Mouse (Mus musculus) heart, embryonic 15.5 days (tissue): ENCODE measurements around the gene Zfp719. TPM values are rescaled to one million over a fixed set of nuclear protein-coding genes. Genes with fewer than 3 reads are reported as not detected.

Experiments
- ATAC-seq: fragments of 200-750 bp; cut with Nextera tagmentation; replicated peaks from 2 replicates; pipeline ENCODE4 v1.8.0; 2017; ENCODE audit warnings: low read depth, moderate TSS enrichment; ENCODE audit not compliant: insufficient number of reproducible peaks, insufficient read depth, low FRiP score
- H3K27ac ChIP-seq: fragments of 300-500 bp; sonication (generic); 2 replicates; pipeline ENCODE4 v1.5.1; 2015; ENCODE audit warnings: mild to moderate bottlenecking, inconsistent platforms
- H3K27me3 ChIP-seq: fragments of 300-500 bp; sonication (generic); 2 replicates; pipeline ENCODE4 v1.6.1; 2015; ENCODE audit warnings: inconsistent platforms
- H3K36me3 ChIP-seq: fragments of 300-500 bp; sonication (generic); 2 replicates; pipeline ENCODE4 v1.6.1; 2015; ENCODE audit warnings: mild to moderate bottlenecking, inconsistent platforms
- H3K4me1 ChIP-seq: fragments of 300-500 bp; sonication (generic); replicated peaks from 2 replicates; pipeline ENCODE4 v1.6.1; 2015; ENCODE audit warnings: inconsistent platforms
- H3K4me2 ChIP-seq: fragments of 300-500 bp; sonication (generic); 2 replicates; pipeline ENCODE4 v1.6.1; 2015; ENCODE audit warnings: inconsistent platforms, mild to moderate bottlenecking, moderate library complexity
- H3K4me3 ChIP-seq: fragments of 300-500 bp; sonication (generic); 2 replicates; pipeline ENCODE4 v1.5.1; 2015; ENCODE audit warnings: mild to moderate bottlenecking, inconsistent platforms
- H3K9ac ChIP-seq: fragments of 300-500 bp; sonication (generic); 2 replicates; pipeline ENCODE4 v1.6.1; 2015; ENCODE audit warnings: mild to moderate bottlenecking, inconsistent platforms
- H3K9me3 ChIP-seq: fragments of 300-500 bp; sonication (generic); replicated peaks from 2 replicates; pipeline ENCODE4 v1.6.1; 2016; ENCODE audit warnings: inconsistent platforms
- WGBS: fragments of 180-500 bp; shearing (Covaris S2); methylation state at CpG from one replicate; pipeline ENCODE4 v1.1.7; 2015; ENCODE audit warnings: mixed read lengths; 5-methylcytosine and 5-hydroxymethylcytosine counted together
- polyA plus RNA-seq: library from polyadenylated mRNA; unstranded; fragments of >200 nt; fragmentation: Nextera tagmentation; extraction: Ambion mirVana; gene quantifications from 2 replicates; pipeline ENCODE4 v1.2.1, GENCODE M21; 2015

The Zfp719 gene
- polyA plus RNA-seq, 1 experiment from 2014 or later: 6.0 TPM

DNA sequence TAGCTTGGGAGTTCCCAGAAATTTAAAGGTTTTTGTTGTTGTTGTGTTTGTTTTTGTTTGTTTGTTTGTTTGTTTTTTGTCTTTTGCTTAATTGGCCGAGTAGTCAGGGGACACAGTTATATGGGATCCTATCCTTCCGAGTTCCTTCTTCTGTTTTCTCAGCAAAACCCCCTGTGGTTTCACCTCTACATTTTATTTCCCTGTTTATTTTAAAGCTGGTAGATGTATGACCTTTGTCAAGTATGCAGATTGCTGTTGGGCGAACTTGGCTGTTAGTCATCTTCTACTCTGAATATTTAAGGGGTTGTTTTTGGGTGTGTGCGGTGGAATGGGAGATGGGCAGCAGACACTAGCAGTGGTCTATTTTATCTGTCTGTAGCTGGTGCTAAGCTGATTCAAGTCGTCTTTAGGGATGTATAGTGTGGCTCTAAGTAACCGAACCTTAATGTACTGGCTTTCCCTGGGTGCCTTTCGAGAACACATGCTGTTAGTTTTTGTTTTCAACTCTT is 29.0 kb downstream of the Zfp719 start:
- no peaks in the 10 kb centered on the region for H3K9me3 ChIP-seq
- no peak overlapping the region for H3K4me2 ChIP-seq
- no peak overlapping the region for H3K9ac ChIP-seq
- 65% methylated on average over 7 of the region's 7 CpGs for WGBS
- no peak overlapping the region for H3K4me3 ChIP-seq
- no peaks in the 10 kb centered on the region for H3K36me3 ChIP-seq
- no peaks in the 10 kb centered on the region for H3K27me3 ChIP-seq
- no peak for ATAC-seq
- H3K27ac ChIP-seq: no peak overlapping the region
- H3K4me1 ChIP-seq: peaks cover 7% of the 10 kb centered on the region

DNA sequence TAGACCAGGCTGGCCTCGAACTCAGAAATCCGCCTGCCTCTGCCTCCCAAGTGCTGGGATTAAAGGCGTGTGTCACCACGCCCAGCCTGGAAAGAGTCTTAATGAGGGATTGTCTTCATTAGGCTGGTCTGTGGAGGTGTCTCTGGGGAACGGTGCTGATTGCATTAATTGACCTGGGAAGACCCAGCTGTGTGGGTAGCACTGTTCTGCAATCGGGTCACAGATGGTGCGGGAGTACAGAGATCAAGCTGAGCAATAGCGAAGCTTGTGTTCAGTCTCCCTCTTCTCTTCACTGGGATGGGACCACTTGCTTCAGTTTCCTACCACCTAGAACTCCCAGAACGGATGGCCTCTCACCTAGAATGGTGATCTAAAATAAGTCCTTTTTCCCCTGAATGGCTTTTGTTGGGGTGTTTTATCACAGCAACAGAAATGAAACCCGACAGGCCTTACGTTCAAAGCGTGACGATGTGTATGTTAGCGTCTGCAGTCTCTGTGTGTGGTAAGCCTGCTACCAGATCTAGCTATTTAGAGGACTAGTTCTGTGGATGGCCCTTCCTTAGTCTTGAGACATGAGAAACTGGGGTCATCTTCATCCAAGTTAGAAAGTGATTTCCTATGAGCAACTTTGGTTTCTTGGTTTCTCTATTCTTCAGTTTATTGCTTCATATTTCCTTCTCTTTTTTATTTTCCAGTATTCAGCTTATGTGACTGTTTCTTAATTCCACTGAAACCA is 34.6 kb downstream of the Zfp719 start:
- ATAC-seq: no peak
- 84% methylated on average over 14 of the region's 14 CpGs for WGBS
- no peak overlapping the region for H3K4me3 ChIP-seq
- no peak overlapping the region for H3K4me2 ChIP-seq
- no peaks in the 10 kb centered on the region for H3K36me3 ChIP-seq
- H3K27me3 ChIP-seq: no peaks in the 10 kb centered on the region
- no peaks in the 10 kb centered on the region for H3K9me3 ChIP-seq
- H3K9ac ChIP-seq: no peak overlapping the region
- no peak overlapping the region for H3K27ac ChIP-seq
- no peaks in the 10 kb centered on the region for H3K4me1 ChIP-seq

DNA sequence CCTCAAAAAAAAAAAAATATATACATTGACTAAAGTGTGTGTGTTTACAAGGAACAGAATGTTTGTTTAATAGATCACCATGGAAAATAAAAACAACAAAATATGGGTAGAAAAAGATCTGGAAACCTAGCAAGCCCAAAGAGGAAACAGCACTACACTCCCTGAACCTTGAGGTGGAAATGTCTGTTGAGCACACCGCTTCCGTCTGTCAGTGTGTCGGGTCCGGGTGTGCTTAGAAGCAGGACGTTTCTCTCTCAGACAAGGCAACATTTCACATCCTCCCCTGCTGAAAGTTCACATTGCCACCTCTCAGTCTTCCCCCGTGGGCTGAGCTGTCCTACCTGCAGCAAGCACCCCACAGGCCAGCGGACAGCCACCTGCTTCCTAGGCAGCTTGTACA is 43.5 kb downstream of the Zfp719 start:
- Histone ChIP-seq H3K4me3 (no peak overlapping the region), H3K4me2 (no peak overlapping the region), H3K9ac (no peak overlapping the region), H3K36me3 (no peaks in the 10 kb centered on the region), H3K9me3 (no peaks in the 10 kb centered on the region), H3K4me1 (no peaks in the 10 kb centered on the region), H3K27ac (no peak overlapping the region), H3K27me3 (no peaks in the 10 kb centered on the region)
- 66% methylated on average over 7 of the region's 7 CpGs for WGBS
- ATAC-seq: no peak

DNA sequence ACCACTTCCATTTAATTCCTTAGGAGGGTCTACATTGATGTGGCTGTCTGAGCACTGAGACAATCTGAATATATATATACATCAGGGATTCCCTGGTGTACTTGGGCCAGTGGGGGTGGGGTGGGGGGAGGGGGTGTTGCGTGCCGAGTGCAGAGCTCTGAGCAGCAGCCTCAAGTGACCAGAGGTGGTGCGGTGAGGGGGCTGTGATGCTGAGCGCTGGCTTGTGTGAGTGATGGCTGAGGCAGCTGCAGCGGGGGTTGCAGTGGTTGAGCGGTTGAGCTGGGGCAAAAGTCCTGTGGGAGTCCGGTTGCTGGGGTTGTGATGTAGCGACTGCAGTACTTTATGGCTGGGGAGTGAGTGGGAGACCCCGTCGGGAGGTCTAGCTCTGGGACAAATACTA is 44.4 kb downstream of the Zfp719 start:
- Histone ChIP-seq H3K27ac (no peak overlapping the region), H3K4me1 (no peaks in the 10 kb centered on the region), H3K36me3 (no peaks in the 10 kb centered on the region), H3K4me3 (no peak overlapping the region), H3K9me3 (no peaks in the 10 kb centered on the region), H3K9ac (no peak overlapping the region), H3K27me3 (no peaks in the 10 kb centered on the region), H3K4me2 (no peak overlapping the region)
- WGBS: 17% methylated on average over 10 of the region's 10 CpGs
- ATAC-seq: no peak

DNA sequence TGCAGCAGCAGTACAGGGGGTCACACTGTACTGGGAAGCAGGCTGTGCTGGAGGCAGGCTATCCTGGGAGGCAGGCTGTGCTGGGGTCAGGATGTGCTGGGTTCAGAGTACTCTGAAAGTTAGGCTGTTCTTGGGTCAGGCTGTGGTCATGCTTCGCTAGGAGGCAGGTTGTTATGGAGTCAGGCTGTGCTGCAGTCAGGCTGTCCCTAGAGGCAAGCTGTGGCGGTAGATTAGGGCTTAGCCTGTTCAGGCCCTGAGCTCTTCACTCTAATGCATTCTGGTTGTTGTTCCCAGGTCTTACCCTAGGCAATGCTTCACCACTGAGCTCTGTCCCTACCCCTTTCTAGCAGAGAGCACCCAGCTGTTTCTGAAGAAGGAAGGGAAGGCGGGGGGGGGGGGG is 45.7 kb downstream of the Zfp719 start:
- no peak overlapping the region for H3K9ac ChIP-seq
- no peak overlapping the region for H3K4me2 ChIP-seq
- no peaks in the 10 kb centered on the region for H3K9me3 ChIP-seq
- H3K4me1 ChIP-seq: no peaks in the 10 kb centered on the region
- H3K36me3 ChIP-seq: no peaks in the 10 kb centered on the region
- no peak for ATAC-seq
- no peak overlapping the region for H3K4me3 ChIP-seq
- H3K27ac ChIP-seq: no peak overlapping the region
- whole genome bisulfite sequencing: 65% methylated on average over 3 of the region's 3 CpGs
- no peaks in the 10 kb centered on the region for H3K27me3 ChIP-seq

DNA sequence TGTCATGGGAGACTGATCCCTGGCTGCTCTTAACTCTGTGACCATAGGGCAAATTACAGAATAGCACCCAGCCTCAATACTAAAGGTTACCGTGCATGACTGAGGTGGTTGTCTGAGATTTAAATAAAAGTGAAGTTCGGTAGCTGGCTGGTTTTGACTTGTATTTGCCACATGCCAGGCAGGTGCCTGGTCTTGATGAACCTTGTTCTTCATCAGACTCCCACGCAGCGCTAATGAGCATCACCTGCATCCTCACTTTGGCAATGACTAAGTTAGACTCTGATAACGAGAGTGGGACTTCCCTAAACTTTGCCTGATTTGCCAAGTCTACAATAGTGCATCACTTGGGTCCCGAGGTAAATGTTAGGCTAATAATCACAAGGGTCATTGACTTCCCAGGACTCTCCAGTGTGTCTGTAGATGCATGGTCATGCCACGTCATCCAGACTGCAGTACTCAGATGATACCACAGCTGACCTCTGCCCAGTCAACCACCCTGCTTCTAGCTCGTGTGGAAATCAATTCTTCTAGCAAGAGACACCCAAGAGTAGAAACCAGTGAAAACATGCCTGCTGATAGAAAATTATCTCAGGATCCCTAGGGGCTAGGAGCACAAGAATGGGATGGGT is 46.5 kb downstream of the Zfp719 start:
- H3K4me2 ChIP-seq: no peak overlapping the region
- H3K9ac ChIP-seq: no peak overlapping the region
- ATAC-seq: no peak
- H3K4me1 ChIP-seq: no peaks in the 10 kb centered on the region
- no peaks in the 10 kb centered on the region for H3K27me3 ChIP-seq
- H3K9me3 ChIP-seq: no peaks in the 10 kb centered on the region
- no peaks in the 10 kb centered on the region for H3K36me3 ChIP-seq
- WGBS: 74% methylated on average over 8 of the region's 8 CpGs
- H3K27ac ChIP-seq: no peak overlapping the region
- no peak overlapping the region for H3K4me3 ChIP-seq

DNA sequence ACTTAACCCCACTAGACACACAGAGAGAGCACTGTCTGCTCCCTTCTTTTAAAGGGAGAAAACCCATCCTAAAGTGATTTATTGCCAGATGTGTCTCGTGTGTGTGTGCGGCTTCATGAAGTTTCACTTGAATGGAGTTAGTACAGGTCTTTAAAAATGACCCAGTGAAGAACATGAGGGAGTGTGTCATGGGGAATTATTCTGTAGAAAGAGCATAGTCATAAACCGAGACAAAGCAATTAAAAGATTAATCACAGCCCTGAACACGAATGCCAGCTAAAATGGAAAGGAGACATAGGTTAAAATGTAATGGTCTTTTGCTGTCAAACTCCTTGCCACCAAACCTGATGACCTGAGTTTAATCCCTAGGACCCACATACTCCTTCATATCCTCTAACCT is 54.5 kb downstream of the Zfp719 start:
- Histone ChIP-seq H3K4me1 (no peaks in the 10 kb centered on the region), H3K27ac (no peak overlapping the region), H3K27me3 (no peaks in the 10 kb centered on the region), H3K4me3 (no peak overlapping the region), H3K9me3 (no peaks in the 10 kb centered on the region), H3K4me2 (no peak overlapping the region), H3K9ac (no peak overlapping the region), H3K36me3 (no peaks in the 10 kb centered on the region)
- WGBS: 69% methylated on average over 4 of the region's 4 CpGs
- ATAC-seq: no peak

DNA sequence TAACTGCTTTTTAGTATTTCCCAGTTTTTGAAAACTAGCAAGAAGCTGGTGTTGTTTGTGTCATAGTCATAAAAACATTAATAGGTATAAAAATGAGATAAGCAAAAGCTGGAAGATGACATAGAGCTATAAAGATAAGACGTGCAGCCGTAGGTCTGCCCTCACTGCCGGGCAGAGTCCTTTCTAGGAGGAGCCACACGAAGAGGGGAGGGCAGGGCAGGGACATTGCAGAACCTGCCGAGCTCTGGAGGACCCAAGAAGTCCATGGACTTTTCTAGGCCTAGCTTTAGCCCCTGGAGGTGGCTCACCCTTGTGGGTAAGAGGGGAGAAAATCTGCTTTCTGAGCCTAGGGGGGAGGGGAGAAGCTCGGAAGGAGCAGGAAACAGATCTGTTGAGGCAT is 55.1 kb downstream of the Zfp719 start, which contains the start of gene Ceacam18:
Gene Ceacam18, plus strand, starts transcription at position 208 of the 400 bp plus-strand sequence.
- WGBS: 54% methylated on average over 6 of the region's 6 CpGs
- no peak within 1 kb of the TSS for H3K27ac ChIP-seq
- H3K4me1 ChIP-seq: no peaks in the 10 kb centered on the region
- no peaks in the 10 kb centered on the region for H3K27me3 ChIP-seq
- no peak within 1 kb of the TSS for H3K4me3 ChIP-seq
- no peak within 1 kb of the TSS for H3K4me2 ChIP-seq
- no peaks in the 10 kb centered on the region for H3K9me3 ChIP-seq
- no peak for ATAC-seq
- H3K9ac ChIP-seq: no peak within 1 kb of the TSS
- no peaks in the 10 kb centered on the region for H3K36me3 ChIP-seq

DNA sequence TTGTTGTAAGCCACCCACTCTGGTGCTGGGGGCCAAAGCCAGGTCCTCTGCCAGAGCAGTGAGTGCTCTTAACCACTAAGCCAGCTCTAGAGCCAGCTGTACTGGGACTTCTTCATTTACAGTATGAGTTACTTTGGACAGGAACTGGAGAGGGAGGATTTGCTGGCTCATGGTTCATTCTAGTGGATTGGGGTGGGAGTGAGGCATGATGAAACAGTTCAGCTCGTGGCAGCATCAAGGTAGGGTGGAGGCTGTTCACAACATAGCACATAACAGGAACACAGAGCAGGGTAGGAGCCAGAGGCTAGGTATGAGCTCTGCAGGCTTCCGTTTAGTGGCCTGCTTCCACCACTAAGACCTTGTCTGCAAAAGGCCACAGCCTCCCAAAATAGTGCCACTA is 56.8 kb downstream of the Zfp719 start:
- no peaks in the 10 kb centered on the region for H3K27me3 ChIP-seq
- no peak overlapping the region for H3K4me3 ChIP-seq
- no peak overlapping the region for H3K9ac ChIP-seq
- H3K36me3 ChIP-seq: no peaks in the 10 kb centered on the region
- H3K27ac ChIP-seq: no peak overlapping the region
- no peaks in the 10 kb centered on the region for H3K9me3 ChIP-seq
- no peak overlapping the region for H3K4me2 ChIP-seq
- ATAC-seq: no peak
- H3K4me1 ChIP-seq: no peaks in the 10 kb centered on the region
- WGBS: 58% methylated on average over 2 of the region's 2 CpGs

DNA sequence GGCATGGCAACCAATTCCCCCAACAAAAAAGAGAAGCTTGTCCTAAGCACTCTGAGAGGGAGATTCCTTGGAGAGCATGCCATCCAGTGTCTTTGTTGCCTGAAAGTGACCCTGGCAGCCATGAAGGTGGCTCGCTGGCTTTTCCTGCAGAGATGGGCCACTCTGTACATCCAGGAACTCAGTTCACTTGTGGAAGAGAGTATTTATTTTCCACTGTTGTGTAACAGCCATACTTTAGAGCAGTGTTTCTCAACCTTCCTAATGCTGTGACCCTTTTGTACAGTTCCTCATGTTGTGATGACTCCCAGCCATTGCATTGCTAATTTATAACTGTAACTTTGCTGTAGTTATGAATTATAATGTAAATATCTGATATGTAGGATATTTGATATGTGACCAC is 57.7 kb downstream of the Zfp719 start:
- H3K4me2 ChIP-seq: no peak overlapping the region
- no peaks in the 10 kb centered on the region for H3K27me3 ChIP-seq
- 71% methylated on average over 1 of the region's 1 CpGs for WGBS
- H3K9me3 ChIP-seq: no peaks in the 10 kb centered on the region
- ATAC-seq: no peak
- H3K4me3 ChIP-seq: no peak overlapping the region
- H3K4me1 ChIP-seq: no peaks in the 10 kb centered on the region
- no peak overlapping the region for H3K27ac ChIP-seq
- no peaks in the 10 kb centered on the region for H3K36me3 ChIP-seq
- no peak overlapping the region for H3K9ac ChIP-seq

DNA sequence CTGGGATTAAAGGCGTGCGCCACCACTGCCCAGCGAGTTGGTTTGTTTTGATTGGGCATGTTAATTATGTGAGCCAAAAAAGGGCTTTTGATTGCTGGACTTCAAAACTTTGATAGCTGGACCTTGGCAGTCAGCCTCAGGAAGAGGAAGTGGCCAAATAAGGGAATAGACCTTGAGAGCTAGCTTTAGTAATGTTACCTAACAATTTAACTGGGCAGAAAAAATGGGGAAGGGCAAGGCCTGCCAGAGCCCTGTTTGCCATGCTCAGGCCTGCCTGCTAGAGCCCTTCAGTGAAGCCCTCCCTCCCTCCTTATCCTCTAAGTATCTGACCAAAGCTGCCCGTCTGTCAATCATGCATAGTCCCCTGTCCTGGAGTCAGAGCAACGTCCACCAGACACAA is 63.2 kb downstream of the Zfp719 start:
- no peaks in the 10 kb centered on the region for H3K4me1 ChIP-seq
- no peaks in the 10 kb centered on the region for H3K27me3 ChIP-seq
- 69% methylated on average over 5 of the region's 5 CpGs for WGBS
- no peak for ATAC-seq
- H3K4me2 ChIP-seq: no peak overlapping the region
- H3K36me3 ChIP-seq: no peaks in the 10 kb centered on the region
- no peak overlapping the region for H3K9ac ChIP-seq
- no peak overlapping the region for H3K27ac ChIP-seq
- no peak overlapping the region for H3K4me3 ChIP-seq
- no peaks in the 10 kb centered on the region for H3K9me3 ChIP-seq
